Mouse (Mus musculus) olfactory bulb, adult 2 months (tissue): ENCODE results near the gene Atf3. TPM values are rescaled to one million over a fixed set of nuclear protein-coding genes. Genes with fewer than 3 reads are reported as not detected.

Experiments used
- H3K27ac ChIP-seq: fragments of 200-500 bp; 2 replicates; pipeline ENCODE4 v1.5.1; 2012; ENCODE audit warnings: low read depth, low read length; ENCODE audit not compliant: insufficient read depth
- H3K4me1 ChIP-seq: fragments of 200-500 bp; 2 replicates; pipeline ENCODE4 v1.6.1; 2012; ENCODE audit warnings: low read length; ENCODE audit not compliant: control insufficient read depth, insufficient read depth
- H3K4me3 ChIP-seq: fragments of 200-500 bp; 2 replicates; pipeline ENCODE4 v1.5.1; 2012; ENCODE audit warnings: mild to moderate bottlenecking, low read depth, low read length, moderate library complexity; ENCODE audit not compliant: insufficient read depth
- CTCF ChIP-seq: fragments of 200-500 bp; IDR thresholded peaks from 2 replicates; pipeline ENCODE4 v1.5.1; 2012; ENCODE audit warnings: low read depth, mild to moderate bottlenecking, low read length, moderate library complexity; ENCODE audit not compliant: insufficient read depth
- POLR2A ChIP-seq: fragments of 200-500 bp; IDR thresholded peaks from 2 replicates; pipeline ENCODE4 v1.6.1; 2012; ENCODE audit warnings: mild to moderate bottlenecking, low read depth, low read length, moderate library complexity; ENCODE audit not compliant: insufficient read depth
- WGBS: fragments of 180-500 bp; shearing (Covaris S2); methylation state at CpG from one replicate; pipeline ENCODE4 v1.1.7; 2018; 5-methylcytosine and 5-hydroxymethylcytosine counted together
- polyA plus RNA-seq: library from polyadenylated mRNA; stranded (reverse); fragments of >200 nt; gene quantifications from 2 replicates; pipeline ENCODE4 v1.2.4, GENCODE M21; 2012; ENCODE audit warnings: low replicate concordance; ENCODE audit not compliant: missing spikeins, insufficient read depth, insufficient read length

Atf3 gene
- polyA plus RNA-seq, 1 experiment, result not detected

DNA sequence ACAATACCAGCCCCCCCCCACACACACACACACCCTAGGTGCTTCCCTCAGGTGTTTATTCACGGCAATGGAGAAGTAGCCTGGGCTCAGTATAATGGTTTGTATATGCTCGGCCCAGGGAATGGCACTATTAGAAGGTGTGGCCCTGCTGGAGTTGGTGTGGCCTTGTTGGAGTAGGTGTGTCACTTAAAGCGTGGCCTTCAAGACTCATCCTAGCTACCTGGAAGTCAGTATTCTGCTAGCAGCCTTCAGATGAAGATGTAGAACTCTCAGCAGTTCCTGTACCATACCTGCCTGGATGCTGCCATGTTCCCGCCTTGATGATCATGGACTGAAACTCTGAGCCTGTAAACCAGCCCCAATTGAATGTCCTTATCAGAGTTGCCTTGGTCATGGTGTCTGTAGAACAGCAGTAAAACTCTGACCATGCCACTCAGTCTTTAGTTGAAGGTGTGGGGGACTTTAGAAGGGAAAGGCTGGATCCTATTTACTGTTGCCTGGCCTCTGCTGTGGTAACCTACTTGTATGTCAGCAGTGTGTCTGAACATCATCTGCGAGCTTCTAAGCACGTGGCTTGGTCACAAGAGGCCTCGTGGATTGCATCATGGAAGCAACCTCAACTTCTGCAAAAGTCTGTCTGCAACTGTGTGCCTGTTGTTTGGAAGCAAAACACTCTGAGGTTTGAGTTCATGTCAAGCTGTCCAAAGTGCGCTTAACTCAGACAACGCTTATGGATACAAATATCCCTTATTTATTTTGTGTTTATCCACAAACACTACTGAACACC is 16.8 kb downstream of the Atf3 start:
- no peak for TF ChIP-seq CTCF
- no peak for TF ChIP-seq POLR2A

DNA sequence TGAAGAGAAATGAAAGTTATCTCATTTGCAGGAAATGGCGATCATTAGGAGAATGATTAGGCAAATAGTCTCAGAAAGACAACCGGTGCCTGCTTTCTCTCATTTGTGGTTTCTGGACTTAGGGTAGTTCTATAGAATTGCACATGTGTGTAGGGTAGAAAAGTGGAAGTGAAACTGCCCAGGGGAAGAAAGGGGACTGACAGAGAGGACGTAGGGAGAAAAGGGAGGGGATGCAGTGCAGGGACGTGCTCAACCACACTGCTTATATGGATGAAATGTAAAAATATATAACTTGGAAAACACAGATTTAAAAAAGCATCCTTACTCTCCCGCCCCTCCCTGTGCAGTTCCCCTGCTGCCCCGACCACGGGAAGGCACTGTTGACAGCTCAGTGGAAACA is 19.9 kb downstream of the Atf3 start:
- Histone ChIP-seq H3K4me1 (peaks cover 2% of the 10 kb centered on the region; the same call in 1 of the 2 replicates), H3K4me3 (no peak overlapping the region), H3K27ac (no peak overlapping the region)
- whole genome bisulfite sequencing, result 77% methylated on average over 7 of the region's 7 CpGs
- TF ChIP-seq CTCF (no peak), POLR2A (no peak)

More for the DNA sequence above, 16.8 kb downstream of the Atf3 start:
- Histone ChIP-seq H3K4me1 (no peaks in the 10 kb centered on the region), H3K27ac (no peak overlapping the region), H3K4me3 (no peak overlapping the region)
- WGBS, result 88% methylated on average over 9 of the region's 9 CpGs

DNA sequence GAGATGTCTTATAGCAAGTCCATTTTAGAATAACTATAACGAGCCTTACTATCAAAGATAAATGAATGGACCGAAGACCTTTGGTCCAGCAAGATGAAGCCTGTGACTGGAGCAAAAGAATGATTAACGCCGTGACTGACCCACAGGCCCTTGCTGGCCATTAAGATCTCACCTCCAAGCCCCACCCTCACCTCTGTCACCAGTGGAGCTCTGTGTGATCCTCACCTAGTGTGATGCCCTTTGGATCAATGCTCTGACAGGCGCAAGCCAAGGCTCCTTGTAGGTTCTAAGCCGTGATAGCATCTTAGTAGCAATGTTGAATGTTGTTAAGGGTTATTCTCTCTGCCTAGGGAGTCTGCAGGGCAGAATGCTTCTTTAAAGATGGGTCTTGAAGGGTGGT is 21.8 kb downstream of the Atf3 start:
- 96% methylated on average over 6 of the region's 6 CpGs for WGBS
- no peak overlapping the region for H3K4me3 ChIP-seq
- TF ChIP-seq POLR2A (no peak), CTCF (no peak)
- no peak overlapping the region for H3K27ac ChIP-seq
- peaks cover 2% of the 10 kb centered on the region; the same call in 1 of the 2 replicates for H3K4me1 ChIP-seq

DNA sequence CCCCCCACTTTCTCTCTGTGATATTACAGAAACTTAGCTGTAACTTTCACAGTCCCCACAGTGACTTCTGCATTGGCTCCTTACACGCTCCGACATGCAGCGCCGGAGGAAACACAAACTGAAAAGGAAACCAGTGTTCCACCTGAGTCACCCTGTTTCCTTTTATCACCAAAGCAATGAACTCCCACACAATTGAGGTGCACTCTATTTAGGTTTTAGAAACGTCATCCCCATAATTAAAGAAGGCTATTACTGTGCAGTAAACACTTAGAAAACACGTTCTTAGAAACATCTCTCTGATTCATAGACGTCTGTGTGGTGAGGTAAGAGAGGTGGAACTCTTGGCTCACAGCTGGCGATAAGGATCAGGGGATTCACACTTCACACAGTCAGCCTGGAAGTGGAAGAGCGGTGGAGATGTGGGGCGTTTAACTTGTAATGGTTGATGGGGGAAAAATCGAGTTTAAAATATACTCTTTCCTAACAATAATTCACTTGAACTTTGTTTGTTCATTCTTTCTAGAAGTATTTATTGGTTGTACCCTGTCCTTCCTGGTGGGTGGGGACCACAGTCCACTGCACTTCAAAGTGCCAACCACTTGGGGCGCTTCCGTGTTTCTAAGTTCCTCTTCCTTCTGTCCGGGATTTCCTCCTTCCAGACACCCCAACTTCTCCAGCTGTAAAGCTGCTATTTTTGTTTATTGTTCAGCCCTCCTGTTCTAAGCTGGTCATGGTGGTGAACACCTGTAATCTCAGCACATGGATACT is 24.0 kb downstream of the Atf3 start:
- H3K4me1 ChIP-seq, result peaks cover 2% of the 10 kb centered on the region; the same call in 1 of the 2 replicates
- no peak overlapping the region for H3K27ac ChIP-seq
- H3K4me3 ChIP-seq, result no peak overlapping the region
- TF ChIP-seq CTCF, result no peak
- TF ChIP-seq POLR2A, result no peak
- 23% methylated on average over 14 of the region's 14 CpGs for WGBS

DNA sequence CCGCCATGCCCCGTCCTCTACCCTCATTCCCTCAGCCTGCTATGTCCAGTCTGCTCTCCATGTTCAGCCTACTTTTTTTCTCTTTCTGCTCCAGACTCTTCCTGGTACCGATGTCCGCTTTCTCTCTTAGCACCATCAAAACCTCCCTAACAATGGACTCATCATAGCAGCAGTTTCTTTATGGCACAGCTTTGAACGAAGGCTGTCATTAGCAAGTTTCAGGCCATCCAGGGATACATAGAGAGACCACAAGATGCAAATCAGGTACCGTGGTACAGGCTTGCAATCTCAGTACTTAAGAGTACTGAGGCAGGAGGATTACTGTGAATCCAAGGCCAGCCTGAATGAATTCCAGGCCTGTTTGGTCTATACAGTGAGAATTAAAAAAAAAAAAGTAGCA is 25.1 kb downstream of the Atf3 start:
- H3K4me3 ChIP-seq, result no peak overlapping the region
- 87% methylated on average over 6 of the region's 6 CpGs for WGBS

DNA sequence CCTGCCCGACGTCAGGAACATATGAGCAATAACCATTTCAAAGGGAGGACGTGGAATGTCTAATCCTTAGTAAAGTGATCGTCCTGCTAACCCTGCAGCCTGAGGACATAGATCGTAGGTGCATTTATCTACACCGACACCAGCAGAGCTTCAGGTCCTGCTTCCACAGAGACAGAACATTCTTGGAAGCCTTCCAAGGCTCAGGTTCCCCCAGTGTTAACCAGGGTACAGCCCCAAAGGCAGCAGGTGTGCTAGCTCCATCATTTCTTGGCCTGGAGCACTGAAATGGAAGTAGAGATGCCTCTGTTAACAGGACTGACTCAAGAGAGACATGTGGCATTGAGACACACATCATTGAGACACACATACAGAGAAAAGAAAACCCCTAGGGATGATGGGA is 25.6 kb downstream of the Atf3 start:
- Histone ChIP-seq H3K4me3 (no peak overlapping the region), H3K4me1 (peaks cover 2% of the 10 kb centered on the region; the same call in 1 of the 2 replicates), H3K27ac (no peak overlapping the region)
- no peak for TF ChIP-seq CTCF
- no peak for TF ChIP-seq POLR2A
- 68% methylated on average over 6 of the region's 6 CpGs for WGBS

More for the DNA sequence above, 25.1 kb downstream of the Atf3 start:
- no peak for TF ChIP-seq CTCF
- TF ChIP-seq POLR2A, result no peak
- no peak overlapping the region for H3K27ac ChIP-seq
- peaks cover 2% of the 10 kb centered on the region; the same call in 1 of the 2 replicates for H3K4me1 ChIP-seq

- no peak for TF ChIP-seq POLR2A
- no peak for TF ChIP-seq CTCF
- peaks cover 13% of the 10 kb centered on the region for H3K4me1 ChIP-seq
- H3K27ac ChIP-seq, result no peak overlapping the region
- H3K4me3 ChIP-seq, result no peak overlapping the region
- 55% methylated on average over 6 of the region's 6 CpGs for WGBS
Observed at GRCm38 (mm10) chr1:191189671-191190372, 28.0 kb downstream of the Atf3 start.

GRCm38 (mm10) chr1:191186386-191186770 is 31.5 kb downstream of the Atf3 start:
- peaks cover 35% of the 10 kb centered on the region for H3K4me1 ChIP-seq
- H3K27ac ChIP-seq, result no peak overlapping the region
- no peak overlapping the region for H3K4me3 ChIP-seq
- WGBS, result 15% methylated on average over 7 of the region's 7 CpGs
- TF ChIP-seq CTCF (no peak), POLR2A (no peak)

DNA sequence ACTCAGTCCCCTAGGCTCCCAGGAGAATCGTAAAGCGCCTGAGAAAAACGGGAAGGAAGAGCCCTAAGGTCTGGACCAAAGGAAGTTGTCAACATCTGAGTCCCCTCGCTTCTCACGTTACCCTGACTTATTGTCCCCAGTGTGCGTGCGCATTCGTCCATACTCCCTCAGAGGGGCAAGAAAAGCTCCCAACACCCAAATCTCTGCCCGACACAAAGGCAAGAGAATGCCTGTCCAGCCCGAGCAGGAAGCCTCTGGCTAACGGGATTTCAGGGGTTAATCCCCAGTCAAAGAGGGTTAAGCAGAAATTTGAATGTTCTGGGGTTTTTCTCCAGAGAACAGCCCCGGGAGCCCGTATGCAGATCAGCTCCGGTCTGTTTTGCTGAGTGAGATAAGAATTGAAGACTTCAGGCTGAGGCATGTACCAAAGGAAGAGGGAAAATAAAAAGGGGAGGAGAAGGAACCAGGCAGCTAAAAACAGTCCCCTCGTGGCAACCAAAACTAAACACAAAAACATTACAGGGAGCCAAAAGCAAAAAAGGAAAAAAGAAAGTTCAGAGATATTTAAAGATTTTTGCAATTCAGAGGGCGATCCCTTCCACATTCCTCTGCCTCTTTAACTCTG is 32.0 kb downstream of the Atf3 start:
- WGBS, result 3% methylated on average over 16 of the region's 16 CpGs
- TF ChIP-seq CTCF (no peak), POLR2A (no peak)

More for the DNA sequence above, 32.0 kb downstream of the Atf3 start:
- H3K4me3 ChIP-seq, result no peak overlapping the region
- H3K27ac ChIP-seq, result no peak overlapping the region
- H3K4me1 ChIP-seq, result peaks cover 35% of the 10 kb centered on the region
